Mouse (Mus musculus) E14TG2a.4 (cell line): ENCODE data around the gene Mrps18a.

Source experiments
- CTCF ChIP-seq: conservative IDR thresholded peaks from 2 replicates; pipeline ENCODE4 v1.5.1; 2014; ENCODE audit warnings: low read length
- POU5F1 ChIP-seq: IDR thresholded peaks from 2 replicates; pipeline ENCODE4 v1.6.1; 2014; ENCODE audit warnings: low read length, borderline replicate concordance

DNA sequence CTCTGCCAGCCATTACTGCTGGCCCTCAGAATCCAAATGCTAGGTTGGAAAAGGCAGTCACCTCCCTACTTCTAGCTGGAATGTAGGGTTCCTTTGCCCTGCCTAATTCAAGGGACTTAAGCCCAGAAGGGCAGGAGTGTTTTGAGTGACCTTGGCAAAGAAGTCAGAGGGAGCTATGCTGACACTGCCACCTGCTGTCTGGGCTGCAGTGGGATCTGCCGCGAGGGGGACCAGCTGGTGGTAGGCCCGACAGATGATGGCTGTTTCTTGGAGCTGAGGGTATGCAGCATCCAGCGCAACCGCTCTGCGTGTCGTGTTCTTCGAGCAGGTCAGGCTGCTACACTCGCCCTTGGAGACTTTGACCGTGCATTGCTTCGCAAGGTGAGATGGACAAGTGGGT lies 56.2 kb downstream of the Mrps18a start:
- TF ChIP-seq CTCF (peak; percentile 18; the same call in 1 of the 2 replicates), POU5F1 (no peak)
